ENCODE assay signal across 29 mouse cellular contexts in genomic region chr17:15445421-15445820, GRCm38 (mm10).
"Had no signal": no experiment of that assay in that cellular context is flagged by ENCODE, and none has a peak within 500 bp of the region (broad histone marks: within the 10 kb centered on the region; RNA-seq: fewer than 3 reads in every experiment).

No protein-coding gene starts in this region.

- DNase-seq: heart, adult 2 months; heart, postnatal 10 days; heart, postnatal 14 days; heart, postnatal 4 days; kidney, adult 11 months; kidney, adult 18-20 months; kidney, adult 2 months; kidney, adult 8-10 months; kidney, adult 9 months; kidney, postnatal 10 days; kidney, postnatal 14 days; kidney, postnatal 25 days; kidney, postnatal 36 days; kidney, postnatal 4 days; layer of hippocampus, adult 9-11 months; layer of hippocampus, postnatal 36 days had no signal

- H3K27ac ChIP-seq: heart, adult 2 months; heart, embryonic 13.5 days; heart, embryonic 15.5 days; hindbrain, embryonic 12.5 days; hindbrain, embryonic 13.5 days; hindbrain, embryonic 14.5 days; hindbrain, embryonic 15.5 days; hindbrain, postnatal 0 days; intestine, embryonic 15.5 days; kidney, embryonic 15.5 days; kidney, postnatal 0 days; layer of hippocampus, adult 2 months had no signal

- H3K4me3 ChIP-seq: heart, adult 2 months; heart, embryonic 12.5 days; heart, embryonic 13.5 days; heart, embryonic 15.5 days; hindbrain, embryonic 10.5 days; hindbrain, embryonic 12.5 days; hindbrain, embryonic 13.5 days; hindbrain, embryonic 15.5 days; intestine, embryonic 15.5 days; kidney, embryonic 15.5 days; layer of hippocampus, adult 2 months had no signal

- H3K27me3 ChIP-seq: heart, embryonic 12.5 days; heart, embryonic 13.5 days; heart, embryonic 15.5 days; hindbrain, embryonic 15.5 days; intestine, embryonic 15.5 days; kidney, embryonic 15.5 days had no signal

- H3K9me3 ChIP-seq: heart, embryonic 12.5 days; heart, embryonic 13.5 days; heart, embryonic 15.5 days; hindbrain, embryonic 10.5 days; hindbrain, embryonic 12.5 days; hindbrain, embryonic 13.5 days; hindbrain, embryonic 15.5 days; intestine, embryonic 15.5 days; kidney, embryonic 15.5 days had no signal

- H3K36me3 ChIP-seq: heart, embryonic 12.5 days; heart, embryonic 13.5 days; heart, embryonic 15.5 days; hindbrain, embryonic 10.5 days; hindbrain, embryonic 12.5 days; hindbrain, embryonic 13.5 days; hindbrain, embryonic 15.5 days; intestine, embryonic 15.5 days; kidney, embryonic 15.5 days had no signal
